Mouse (Mus musculus): ENCODE results near the gene Gm11168. TPM values are rescaled to one million over a fixed set of nuclear protein-coding genes. Genes with fewer than 3 reads are reported as not detected.
"Not testable (repeated sequence)": the region's sequence is repeated elsewhere in the genome, so short reads cannot be mapped to it uniquely, and the experiment has no call there.

The Gm11168 gene
- polyA plus RNA-seq, 1 experiment from 2014 or later = not detected

GRCm38 (mm10) chr9:3036577-3036976 is 33.4 kb downstream of the Gm11168 start, which contains the start of gene Gm10715:
Gene Gm10715 (plus strand): TSS chr9:3036877.
- not testable (repeated sequence) for H3K27ac ChIP-seq (ENCODE audit: low read depth, low read length); H3K4me3 ChIP-seq (ENCODE audit: low read depth, low read length); H3K4me1 ChIP-seq (ENCODE audit: control insufficient read depth, insufficient read depth, low read length); H3K9me3 ChIP-seq (ENCODE audit: control insufficient read depth, low read length); ATAC-seq (ENCODE audit: low read depth); H3K9ac ChIP-seq (replicated peaks; ENCODE audit: low read depth, low read length); H3K4me2 ChIP-seq (ENCODE audit: low read depth, low read length); H3K36me3 ChIP-seq (ENCODE audit: control insufficient read depth, insufficient read depth, low read length); H3K27me3 ChIP-seq (ENCODE audit: control insufficient read depth, insufficient read depth, low read length)
- 72% methylated on average over 6 of the region's 8 CpGs for WGBS

GRCm38 (mm10) chr9:3038161-3038560 is 35.0 kb downstream of the Gm11168 start:
- not testable (repeated sequence) for H3K4me1 ChIP-seq (ENCODE audit: control insufficient read depth, insufficient read depth, low read length); H3K9me3 ChIP-seq (ENCODE audit: control insufficient read depth, low read length); H3K36me3 ChIP-seq (ENCODE audit: control insufficient read depth, insufficient read depth, low read length); H3K4me3 ChIP-seq (ENCODE audit: low read depth, low read length); ATAC-seq (ENCODE audit: low read depth); H3K27me3 ChIP-seq (ENCODE audit: control insufficient read depth, insufficient read depth, low read length); H3K27ac ChIP-seq (ENCODE audit: low read depth, low read length); H3K9ac ChIP-seq (replicated peaks; ENCODE audit: low read depth, low read length); H3K4me2 ChIP-seq (ENCODE audit: low read depth, low read length)
- 66% methylated on average over 4 of the region's 4 CpGs for WGBS

Small RNA genes lying within 50 kb of the gene (microRNA-seq; reads per million reads assigned to microRNA genes)
- gene Mir101c = not detected

Other genes starting within 250 kb of the Gm11168 start
- not detected in 2 replicates for gene Gm10722, start 2.4 kb upstream of the Gm11168 start, polyA plus RNA-seq (2014; fragmentation: Nextera tagmentation; extraction: Ambion mirVana)
- gene Gm10721, start 9.8 kb downstream of the Gm11168 start, polyA plus RNA-seq (2014; fragmentation: Nextera tagmentation; extraction: Ambion mirVana) = not detected in 2 replicates
- gene Gm10720, start 12.3 kb downstream of the Gm11168 start, polyA plus RNA-seq (2014; fragmentation: Nextera tagmentation; extraction: Ambion mirVana) = not detected in 2 replicates
- 0.44 TPM in 1 of 2 replicates, not detected in the other for gene Gm10719, start 14.1 kb downstream of the Gm11168 start, polyA plus RNA-seq (2014; fragmentation: Nextera tagmentation; extraction: Ambion mirVana)
- 1.4 TPM in 1 of 2 replicates, not detected in the other for gene Gm10718, start 20.2 kb downstream of the Gm11168 start, polyA plus RNA-seq (2014; fragmentation: Nextera tagmentation; extraction: Ambion mirVana)
- gene Gm10717, start 22.1 kb downstream of the Gm11168 start, polyA plus RNA-seq (2014; fragmentation: Nextera tagmentation; extraction: Ambion mirVana) = not detected in 2 replicates
- not detected in 2 replicates for gene Gm17535, start 31.3 kb downstream of the Gm11168 start, polyA plus RNA-seq (2014; fragmentation: Nextera tagmentation; extraction: Ambion mirVana)
- gene Gm10715, start 33.5 kb downstream of the Gm11168 start, polyA plus RNA-seq (2014; fragmentation: Nextera tagmentation; extraction: Ambion mirVana) = not detected in 2 replicates

Data from neural tube, embryonic 14.5 days (tissue).